Mouse (Mus musculus) gastrocnemius, postnatal 14 days (tissue): ENCODE results near the gene Hand1. TPM values are rescaled to one million over a fixed set of nuclear protein-coding genes. Genes with fewer than 3 reads are reported as not detected.
"Not testable (repeated sequence)": the region's sequence is repeated elsewhere in the genome, so short reads cannot be mapped to it uniquely, and the experiment has no call there.

Experiments used
- DNase-seq: peaks from one replicate; pipeline ENCODE4 v3.0.0; 2021; ENCODE audit warnings: mixed read lengths
- intact Hi-C: fragments of 180-260 bp; cut with DNase I; formaldehyde crosslinking; loops from one replicate; pipeline ENCODE4 v1.15.1; 2025; ENCODE audit warnings: low total_unique reads
- total RNA-seq, 2 experiments: library from RNA; stranded (reverse); gene quantifications; 2 replicates each; pipeline ENCODE4 v1.2.3; 2021

The Hand1 gene
- total RNA-seq, 2 experiments from 2014 or later: not detected

GRCm38 (mm10) chr11:57835931-57836330, 3.3 kb upstream of the Hand1 start:
- DNase-seq: no peak
- intact Hi-C loops: no loop called here

- intact Hi-C loops: no loop called here
- no peak for DNase-seq
Observed at GRCm38 (mm10) chr11:57835331-57835730, 2.7 kb upstream of the Hand1 start.

GRCm38 (mm10) chr11:57834031-57834430, 1.4 kb upstream of the Hand1 start:
- intact Hi-C loops: no loop called here
- no peak for DNase-seq

DNA sequence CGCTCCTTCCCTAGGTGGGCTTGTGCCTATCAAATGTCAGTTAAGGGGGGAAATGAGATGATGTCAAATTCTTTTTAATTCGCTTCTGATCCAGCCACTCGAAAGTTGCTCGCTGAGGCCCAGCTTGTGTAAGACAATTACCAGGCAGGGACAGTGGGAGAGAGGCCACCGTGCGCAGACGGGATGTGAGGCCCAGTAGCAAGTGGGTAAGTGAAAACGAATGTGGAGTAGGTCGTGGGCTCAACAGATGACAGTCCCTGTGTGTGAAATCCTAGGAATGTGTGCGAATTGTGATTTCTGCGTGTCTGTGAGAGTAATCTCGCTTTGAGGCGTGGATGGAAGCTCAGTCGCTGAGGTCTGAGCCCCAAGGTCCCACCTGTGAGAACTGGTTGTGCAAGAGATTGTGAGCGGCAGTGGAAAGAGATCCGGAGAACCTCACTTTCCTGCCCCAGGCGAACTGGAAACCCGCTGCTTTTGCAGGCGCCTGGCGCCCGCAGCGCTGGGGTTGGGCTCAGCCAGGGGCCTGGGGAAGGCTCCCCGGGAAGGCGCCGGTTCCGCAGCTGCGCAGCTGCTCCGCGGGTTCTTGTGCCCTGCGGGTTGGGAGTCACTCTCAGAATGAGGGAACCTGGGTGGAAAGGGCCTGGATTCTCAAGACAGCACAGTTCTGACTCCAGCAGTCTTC, 819 bp upstream of the Hand1 start:
- no peak for DNase-seq
- intact Hi-C loops: no loop called here

- no peak for DNase-seq
- intact Hi-C loops: no loop called here
Observed at GRCm38 (mm10) chr11:57831861-57832260, 757 bp downstream of the Hand1 start.

DNA sequence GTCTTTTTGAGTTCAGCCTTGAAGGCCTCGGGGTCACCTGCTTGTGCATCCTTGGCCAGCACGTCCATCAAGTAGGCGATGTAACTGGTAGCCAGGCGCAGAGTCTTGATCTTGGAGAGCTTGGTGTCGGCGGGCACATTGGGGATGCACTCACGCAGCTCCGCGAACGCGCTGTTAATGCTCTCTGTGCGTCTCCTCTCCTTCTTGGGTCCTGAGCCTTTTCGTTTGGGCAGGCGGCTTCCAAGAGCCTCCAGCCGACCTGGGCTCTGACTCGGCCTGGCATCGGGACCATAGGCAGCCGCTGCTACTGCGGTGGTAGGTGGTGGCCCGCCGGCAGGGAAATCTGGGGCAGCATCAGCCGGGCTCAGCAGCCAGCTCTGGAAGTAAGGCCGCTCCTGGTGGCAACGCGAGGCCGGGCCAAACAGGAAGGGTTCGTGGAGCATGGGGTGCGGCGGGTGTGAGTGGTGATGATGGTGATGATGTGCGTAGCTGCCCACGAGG, 1.3 kb downstream of the Hand1 start:
- DNase-seq: no peak
- intact Hi-C loops: no loop called here

GRCm38 (mm10) chr11:57829871-57830775, 2.5 kb downstream of the Hand1 start:
- no peak for DNase-seq
- intact Hi-C loops: no loop called here

DNA sequence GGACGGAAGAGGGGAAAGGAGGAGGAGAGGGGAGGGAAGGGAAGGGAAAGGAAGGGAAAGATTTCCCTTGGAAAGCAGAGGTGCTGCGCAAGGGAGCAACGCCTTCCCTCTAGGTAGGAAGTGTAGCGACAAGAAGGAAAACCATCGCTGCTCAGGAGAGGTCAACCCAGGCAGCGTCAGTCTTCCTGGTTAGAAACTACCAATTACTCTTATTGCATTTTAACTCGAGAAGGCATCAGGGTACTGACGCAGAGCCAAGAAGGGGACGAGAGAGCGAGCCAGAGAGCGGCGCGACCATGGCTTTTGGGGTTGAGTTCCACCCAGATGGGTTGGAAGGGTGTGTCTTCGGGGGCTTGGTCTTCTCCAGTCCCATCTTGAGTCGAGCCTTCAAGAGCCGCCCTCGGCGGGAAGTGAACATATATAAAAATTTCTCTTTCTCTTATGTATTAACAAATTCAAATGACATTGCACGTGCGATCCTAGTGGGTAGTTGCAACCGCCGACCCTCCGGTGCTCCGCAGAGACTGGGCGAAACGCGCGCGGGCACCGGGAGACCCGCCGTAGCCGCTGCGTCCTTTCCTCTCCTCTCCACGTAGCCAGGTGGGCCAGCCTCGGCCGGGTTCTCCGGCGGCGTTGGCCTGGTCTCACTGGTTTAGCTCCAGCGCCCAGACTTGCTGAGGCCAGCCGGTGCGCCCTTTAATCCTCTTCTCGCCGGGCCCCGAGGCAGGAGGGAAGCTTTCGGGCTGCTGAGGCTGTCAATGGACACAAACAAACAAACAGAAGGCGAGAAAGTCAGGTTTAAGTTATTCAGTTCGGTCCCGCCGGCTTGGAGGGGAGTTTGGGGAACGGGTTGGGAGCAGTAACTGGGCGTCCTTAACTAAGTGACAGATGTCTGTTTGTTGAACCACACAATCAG, 3.4 kb downstream of the Hand1 start:
- intact Hi-C loops: no loop called here
- DNase-seq: no peak

DNA sequence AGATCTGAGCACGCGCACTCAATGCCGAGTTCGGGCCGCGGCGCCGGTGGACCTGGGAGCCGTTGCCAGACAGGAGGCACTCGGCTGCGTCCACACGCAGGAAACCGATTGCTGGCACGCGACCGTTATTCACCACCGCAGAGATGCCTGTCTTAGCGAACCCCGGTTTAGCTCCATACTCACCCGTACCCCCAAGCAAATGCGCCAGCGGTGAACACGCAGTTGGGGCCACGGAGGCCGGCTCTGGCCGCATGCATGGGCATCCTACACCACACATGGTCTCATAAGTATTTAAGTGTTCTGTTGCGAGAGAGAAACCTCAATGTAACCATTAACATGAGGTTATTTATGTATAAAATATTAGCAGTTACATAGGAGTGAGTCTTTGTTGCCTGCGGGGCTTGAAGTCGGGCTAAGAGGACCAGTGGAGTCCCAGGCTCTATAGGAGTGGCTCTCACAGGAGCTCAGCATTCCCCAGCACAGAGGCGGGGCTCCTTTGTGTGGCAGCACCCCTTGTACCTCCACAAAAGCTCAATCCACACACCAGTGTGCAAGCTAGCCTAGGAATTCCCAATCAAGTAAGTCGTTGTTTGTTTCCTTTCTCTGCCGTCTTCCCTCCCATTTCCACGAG, 4.6 kb downstream of the Hand1 start:
- intact Hi-C loops: no loop called here
- DNase-seq: no peak

DNA sequence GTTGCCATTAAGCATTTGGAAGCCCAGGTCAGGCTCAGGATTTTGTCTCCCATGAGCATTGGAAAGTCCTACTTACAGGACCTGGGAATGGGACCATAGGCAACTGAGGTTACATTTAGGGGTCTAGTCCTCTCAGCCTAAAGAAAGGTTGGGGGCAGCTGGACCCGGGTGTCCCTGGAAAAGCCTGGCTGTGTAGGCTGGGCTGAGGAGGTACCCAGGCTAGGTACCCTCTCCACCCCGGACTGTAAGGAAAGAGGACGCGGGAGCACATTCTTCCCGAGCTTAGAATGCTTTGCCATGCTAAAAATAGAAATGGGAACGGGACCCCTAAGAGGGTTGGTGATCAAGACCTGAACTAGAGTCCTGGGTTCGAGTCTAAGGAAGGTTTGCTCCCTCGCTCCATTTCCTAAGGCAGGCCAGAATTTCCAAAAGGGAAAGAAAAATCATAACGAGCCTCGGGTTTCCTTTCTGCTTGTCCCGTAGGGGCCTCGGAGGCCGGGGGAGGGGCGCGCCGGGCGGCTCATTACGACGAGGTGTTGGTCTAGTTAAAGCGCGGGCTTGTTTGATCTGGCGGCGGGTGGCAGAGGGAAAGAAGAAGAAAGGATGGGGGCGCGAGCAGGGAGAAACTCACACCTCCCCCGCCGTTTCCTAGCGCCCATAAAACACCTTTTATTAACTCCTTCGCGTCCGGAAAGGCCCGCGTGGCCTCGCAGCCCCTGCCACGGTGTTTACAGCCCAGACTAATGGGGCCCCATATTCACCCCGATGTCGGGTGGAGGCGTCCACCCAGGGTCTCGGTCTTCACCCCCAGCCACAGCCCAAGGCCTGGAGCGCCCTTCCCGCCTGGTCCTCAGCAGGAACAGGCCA, 5.3 kb downstream of the Hand1 start:
- intact Hi-C loops: no loop called here
- DNase-seq: no peak

GRCm38 (mm10) chr11:57825234-57825633, 7.4 kb downstream of the Hand1 start:
- intact Hi-C loops, DNase-seq: not testable (repeated sequence)

DNA sequence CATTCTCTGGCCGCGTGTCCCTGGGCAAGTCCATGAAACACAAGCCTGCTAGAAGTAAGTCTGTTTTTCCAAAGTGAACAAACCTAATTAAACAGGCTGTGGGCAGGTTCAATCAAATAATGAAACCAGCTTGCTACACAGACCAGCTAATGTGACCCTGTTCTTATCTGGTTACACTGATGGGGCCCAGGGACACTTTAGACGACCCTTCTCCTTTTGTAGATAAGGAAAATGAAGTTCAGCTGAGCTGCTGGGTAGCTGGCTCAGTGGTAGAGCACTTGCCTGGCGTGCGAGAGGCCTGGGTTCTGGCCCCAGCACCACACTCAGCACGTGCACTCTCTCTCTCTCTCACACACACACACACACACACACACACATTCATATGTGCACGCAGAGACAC, 8.9 kb downstream of the Hand1 start:
- no peak for DNase-seq
- intact Hi-C loops: no loop called here

- intact Hi-C loops, DNase-seq: not testable (repeated sequence)
Observed at GRCm38 (mm10) chr11:57823159-57823558, 9.5 kb downstream of the Hand1 start.

DNA sequence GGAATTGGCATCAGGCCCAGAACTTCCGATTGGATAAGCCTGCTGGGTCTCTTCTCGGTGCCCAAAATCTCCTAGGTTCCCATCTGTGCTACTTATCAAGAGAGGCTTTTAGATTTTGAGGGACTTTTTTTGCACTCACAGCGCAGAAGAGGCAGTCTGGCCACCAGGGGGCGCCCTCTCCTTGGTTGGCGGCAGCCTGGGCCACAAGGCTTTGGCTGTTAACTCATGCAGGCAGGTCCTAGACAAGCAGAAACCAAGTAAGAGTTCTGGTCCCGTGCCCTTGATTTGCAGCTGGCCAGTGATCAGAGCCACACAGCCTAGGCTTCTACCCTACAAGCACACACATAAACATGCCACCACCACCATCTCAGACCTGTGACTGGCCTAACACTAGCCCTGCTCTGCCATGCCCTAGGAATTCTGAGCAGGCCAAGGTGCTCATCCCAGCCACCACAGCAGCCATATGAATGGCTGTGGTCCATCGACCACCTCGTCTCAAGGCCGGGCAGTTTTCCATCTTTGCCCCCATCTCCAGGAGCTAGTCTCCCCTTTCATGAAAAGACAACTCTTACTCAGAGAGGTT, 12.5 kb downstream of the Hand1 start:
- peak; percentile 86 for DNase-seq
- intact Hi-C loops: loop anchor here (2.0 kb wide), 1 partner anchor 115 kb away; no protein-coding TSS in a partner anchor

DNA sequence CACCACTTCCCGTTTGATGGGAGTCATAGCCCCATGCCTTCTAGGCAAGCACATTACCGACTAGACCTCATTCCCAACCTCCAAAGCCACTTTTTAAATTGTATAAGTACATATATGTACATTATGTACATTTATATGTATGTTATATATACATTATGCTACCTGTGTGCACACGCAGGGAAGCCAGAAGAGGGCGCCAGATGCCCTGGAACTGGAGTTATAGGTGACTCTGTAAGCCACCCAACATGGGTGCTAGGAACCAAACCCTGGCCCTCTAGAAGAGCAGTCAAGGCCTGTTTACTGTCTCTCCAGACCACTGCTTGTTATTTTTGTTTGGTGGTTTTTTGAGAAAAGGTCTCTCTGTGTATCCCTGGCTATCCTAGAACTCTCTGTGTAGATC, 14.4 kb downstream of the Hand1 start:
- intact Hi-C loops: loop anchor here (2.0 kb wide), 1 partner anchor 117 kb away; no protein-coding TSS in a partner anchor
- DNase-seq: no peak

DNA sequence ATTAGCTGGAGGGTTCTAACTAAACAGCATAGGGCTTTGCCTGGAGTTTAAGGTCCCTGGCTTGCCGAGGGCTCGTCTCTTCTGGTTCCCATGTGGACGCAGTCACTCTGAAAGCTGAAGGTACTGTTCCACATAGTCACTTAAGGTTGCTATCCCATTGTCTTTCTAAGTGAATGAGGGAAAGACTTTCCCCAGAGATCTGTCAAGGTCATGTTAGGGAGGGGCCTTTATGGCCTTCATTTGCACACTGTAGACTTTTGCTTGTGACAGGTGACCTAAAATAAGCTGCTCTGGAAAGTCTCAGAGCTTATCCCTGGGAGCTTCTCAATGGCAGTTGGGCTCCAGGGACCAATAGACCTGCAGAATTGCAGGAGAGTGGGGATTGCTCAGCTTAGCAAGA, 19.0 kb downstream of the Hand1 start:
- intact Hi-C loops: no loop called here
- DNase-seq: no peak

- intact Hi-C loops: no loop called here
- no peak for DNase-seq
Observed at GRCm38 (mm10) chr11:57812212-57812611, 20.4 kb downstream of the Hand1 start.

- DNase-seq: peak; percentile 67
- intact Hi-C loops: no loop called here
Observed at GRCm38 (mm10) chr11:57811006-57811405, 21.6 kb downstream of the Hand1 start.
